Mouse (Mus musculus) thymus, postnatal 10 days (tissue): Measurements from ENCODE around the gene Phb2.

ENCODE experiments used
- DNase-seq, 2 experiments: peaks; one replicate each; pipeline ENCODE4 v3.0.0; 2021; ENCODE audit warnings: low spot score in 2 of 2

Gene Phb2

DNA sequence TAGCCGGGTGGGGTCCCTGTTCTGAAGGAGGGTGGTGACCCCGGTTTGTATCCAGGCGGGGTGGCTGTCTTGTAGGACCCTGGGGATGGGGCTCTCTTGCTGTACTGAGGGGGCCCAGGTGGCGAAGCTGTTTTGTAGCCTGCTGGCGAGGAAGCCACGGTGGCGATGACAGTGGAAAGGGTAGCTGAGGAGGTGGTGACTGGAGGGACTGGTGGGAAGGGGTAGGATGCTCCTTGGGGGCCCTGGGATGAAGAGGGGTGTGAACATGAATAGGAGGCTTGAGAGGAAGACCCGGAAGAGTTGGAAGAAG is 34.1 kb downstream of the Phb2 start:
- DNase-seq = no peak

DNA sequence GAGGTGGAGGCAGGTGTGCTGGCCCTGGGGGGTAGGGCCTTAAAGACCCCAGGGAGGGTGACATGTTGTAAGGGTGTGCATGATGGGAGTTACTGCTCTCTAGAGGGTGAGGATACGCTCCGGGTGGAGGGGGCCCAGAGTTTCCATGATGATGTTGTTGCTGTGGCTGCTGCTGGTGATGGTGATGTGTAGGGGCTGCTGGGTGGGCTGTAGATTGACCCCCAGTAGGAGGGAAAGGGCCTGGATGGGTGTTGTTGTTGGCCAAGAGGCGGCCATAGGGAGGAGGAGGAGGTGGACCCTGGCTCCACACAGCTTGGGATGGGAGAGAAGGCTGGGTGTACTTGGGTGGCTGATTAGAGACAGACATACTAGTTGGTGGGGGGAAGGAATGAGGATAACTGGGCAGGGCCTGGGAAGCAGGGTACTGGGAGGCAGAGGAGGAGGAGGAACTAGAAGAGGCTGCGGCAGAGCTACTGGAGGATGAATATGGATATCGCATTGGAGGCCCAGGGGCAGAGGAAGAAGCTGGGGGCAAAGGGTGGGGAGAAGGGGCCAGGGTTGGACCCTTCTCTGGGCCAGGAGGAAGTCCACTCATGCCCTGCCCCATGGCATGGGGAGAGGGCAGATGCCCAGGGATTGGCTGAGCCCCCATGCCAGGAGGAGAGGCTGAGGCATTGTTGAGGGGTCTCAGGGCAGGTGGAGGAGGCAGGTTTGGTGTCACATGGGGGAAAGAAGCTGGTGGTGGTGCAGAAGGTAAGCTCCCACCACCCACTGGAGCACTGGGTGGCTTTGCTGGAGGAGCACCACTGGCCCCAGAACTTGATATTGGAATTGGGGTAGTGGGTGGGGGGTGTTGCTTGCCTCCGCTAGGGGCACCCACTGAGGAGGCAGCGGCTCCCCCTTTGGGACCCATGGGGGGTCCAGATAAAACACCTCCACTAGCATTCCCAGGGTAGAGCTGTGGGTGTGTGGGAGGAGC is 34.8 kb downstream of the Phb2 start:
- DNase-seq = no peak

DNA sequence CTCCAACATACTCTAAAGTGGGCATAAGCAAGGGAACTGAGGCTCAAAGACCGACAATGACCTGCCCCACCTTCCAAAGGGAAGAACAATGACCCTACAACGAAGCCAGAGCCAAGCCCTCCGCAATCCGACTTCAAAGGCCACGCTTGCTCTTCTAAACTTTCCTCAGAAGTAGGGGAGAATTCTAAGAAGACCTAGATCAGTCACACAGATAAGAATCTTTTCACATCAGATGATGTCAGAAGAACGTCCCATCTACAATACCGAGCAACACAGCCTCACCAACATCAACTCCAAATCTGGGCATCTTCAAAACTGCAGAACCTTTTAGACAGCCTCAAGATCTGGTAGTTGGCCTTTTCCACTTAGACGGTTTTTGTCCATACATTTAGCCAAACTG is 38.3 kb downstream of the Phb2 start:
- no peak for DNase-seq

DNA sequence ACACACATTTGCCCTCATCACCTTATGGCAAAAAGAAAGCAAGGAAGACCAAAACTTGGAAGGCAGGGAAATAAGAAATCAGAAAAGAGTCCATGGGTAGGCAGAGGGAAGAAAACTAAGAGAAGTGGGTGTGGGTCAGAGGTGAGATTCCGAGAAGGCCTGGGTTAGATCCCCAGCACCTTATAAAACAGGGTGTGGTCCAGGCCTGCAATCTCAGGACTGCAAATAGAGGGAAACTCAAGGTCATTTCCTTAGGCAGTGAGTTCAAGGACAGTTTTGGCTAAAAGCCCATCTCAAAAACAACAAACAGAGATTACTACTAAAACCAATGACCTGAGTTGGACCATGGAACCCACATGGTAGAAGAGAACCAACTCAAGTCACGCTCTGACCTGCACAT is 41.7 kb downstream of the Phb2 start:
- no peak for DNase-seq

DNA sequence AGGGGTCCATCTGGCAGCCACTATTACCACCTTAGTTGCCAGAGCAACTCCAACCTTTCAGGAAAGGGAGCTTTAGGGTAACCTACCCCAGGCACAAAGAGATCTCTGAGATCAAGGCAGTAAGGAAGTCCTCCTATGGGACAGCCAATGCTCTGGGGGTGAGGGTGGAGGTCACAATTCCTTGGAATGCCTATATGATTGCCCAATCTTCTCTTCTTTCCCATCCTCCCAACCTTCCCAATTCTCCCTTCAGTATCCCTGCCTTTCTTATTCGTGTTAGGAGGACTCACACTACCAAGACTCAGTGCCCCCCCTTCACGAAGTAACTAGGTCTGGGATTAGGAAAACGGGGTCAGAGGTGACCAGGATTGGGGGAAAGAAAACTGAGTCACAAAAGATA is 43.2 kb downstream of the Phb2 start:
- no peak for DNase-seq

DNA sequence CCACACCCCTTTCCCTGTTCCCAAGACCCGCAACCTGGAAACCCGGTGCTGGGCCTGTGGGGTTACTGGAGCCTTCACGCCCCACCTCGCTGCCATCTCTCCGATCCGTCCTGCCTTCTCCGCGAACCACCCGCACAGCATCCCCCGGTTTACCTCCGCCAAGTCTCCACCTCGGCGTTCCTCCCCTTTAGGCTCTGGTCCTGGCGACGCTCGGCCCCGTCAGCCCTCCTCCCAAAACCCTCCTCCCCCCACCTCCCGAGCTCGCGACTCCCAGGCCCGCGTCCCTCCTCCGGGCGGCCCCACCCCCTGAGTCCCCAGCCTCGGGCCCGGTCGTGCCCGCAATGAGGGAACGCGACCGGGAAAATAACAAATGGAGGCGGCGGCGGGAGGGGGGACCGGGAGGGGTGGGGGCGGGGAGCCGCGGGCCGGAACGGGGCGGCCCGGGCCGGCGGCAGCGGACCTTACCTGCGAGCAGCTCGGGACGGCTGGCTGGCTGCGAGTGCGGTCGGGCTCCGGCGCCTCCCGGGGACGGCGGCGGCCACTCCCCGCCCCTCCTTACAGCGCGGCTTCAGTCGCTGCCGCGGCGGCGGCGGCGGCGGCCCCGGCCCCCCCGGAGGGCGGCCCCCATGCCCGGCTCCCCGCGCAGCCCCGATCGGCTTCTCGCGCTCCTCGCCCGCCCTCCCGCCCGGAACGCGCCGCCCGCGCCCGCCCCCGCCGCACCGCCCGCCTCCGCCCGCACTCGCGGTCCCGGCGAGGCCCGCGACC is 43.9 kb downstream of the Phb2 start, which contains the start of the genes Gm45234 and Atn1:
Gene Gm45234, minus strand, starts transcription at position 191 of the 765 bp plus-strand sequence.
Gene Atn1, minus strand, starts transcription at position 694 of the 765 bp plus-strand sequence.
- no peak for DNase-seq

DNA sequence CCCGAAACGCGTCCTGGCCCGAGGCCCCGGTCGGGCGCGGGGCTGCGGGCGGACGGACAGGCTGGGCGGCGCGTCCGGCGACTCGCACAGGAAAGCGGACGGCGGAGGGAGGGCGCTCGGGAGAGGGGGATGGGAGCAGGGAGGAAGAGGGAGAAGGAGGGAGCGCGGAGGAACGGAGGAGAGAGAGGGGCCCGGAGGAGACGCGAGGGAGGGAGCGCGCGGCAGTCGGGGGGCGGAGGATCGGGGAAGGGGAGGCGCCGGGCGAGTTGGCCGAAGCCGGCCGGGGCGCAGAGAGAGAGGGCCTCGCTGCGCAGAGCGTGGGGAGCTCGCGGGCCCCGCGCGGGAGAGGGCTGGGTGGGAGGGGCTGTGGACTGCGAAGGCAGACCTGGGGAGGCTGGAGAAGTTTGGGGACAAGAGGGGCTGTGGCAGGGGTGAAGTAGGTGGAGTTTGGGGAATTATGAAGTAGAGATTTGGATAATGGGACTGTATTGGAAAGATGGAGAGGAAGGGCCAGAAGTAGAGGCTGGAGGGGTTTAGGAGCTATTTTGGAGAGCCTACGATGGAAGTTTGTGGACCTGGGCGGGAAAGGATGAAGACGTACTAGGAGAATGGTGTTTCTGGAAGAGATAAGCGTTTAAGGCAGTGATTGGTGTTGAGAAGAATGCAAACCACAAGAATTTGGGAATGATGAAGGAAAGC is 44.7 kb downstream of the Phb2 start:
- peak; percentile 27 to 49 for DNase-seq

DNA sequence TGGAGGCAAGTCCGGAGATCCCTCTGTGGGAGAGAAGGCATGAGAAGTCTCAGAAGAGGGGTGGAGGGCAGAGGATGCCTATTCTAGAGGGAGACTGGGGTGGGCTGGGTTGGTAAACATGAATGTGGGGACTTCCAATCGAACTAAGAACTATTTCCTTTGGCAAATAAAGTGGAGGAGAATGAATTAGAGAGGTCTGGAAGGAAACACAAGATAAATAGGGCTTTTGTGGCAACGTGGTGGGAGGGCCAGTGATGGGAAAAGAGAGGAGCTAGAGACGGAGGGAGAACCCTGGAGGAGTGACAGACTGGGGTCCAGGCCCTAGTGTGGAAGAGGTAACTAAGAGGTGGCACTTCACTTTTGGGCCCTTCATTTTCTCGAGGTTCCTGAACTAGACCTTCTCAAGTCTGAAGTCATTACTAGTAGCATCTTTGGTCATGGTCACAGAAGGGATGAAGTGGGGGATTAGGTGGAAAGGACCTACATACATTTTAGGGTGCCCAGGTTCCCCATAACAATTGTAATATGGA is 45.3 kb downstream of the Phb2 start:
- no peak for DNase-seq

DNA sequence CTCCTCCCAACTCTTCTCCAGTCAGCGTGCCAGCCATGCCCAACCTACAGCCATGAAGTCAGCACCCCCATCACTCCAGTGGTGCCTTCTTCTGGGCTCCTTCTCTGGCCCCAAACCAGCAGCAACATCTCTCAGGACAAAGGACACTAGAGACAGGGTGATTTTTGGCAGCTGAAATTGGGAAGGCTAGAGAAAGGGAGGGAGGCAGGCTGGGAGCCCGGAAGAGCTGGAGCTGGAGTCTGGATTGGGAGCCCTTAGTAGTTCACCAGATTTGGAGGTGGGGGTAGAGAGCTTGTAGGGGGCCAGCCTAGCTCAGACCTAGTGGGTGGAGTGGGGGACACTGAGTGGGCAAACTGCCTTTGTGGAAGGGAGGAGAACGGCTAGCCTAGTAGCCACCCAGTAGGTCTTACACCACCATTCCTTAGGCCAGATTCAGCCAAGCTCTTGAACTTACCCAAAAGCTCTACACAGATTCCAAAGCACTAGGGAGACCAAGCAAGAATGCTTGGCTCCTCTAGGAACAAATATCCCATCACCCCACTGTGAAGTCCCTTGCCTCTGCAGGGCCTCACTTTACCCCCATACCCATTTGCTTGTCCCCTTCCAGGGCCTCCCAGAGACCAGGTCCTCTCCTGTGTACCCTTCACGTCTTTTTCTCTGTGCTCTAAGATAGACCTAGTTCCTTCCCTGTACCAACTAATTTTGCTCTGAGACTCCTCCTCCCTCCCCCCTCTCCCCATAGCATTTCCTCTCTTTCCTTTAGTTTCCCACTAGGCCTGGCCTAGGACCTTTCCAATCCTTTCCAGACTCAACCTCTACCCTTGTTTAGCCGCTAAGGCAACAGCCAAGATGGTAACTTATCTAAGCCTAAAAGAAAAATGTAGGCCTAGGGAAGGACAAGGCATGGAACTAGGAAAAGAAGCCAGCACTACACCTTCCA is 46.0 kb downstream of the Phb2 start:
- DNase-seq = no peak

DNA sequence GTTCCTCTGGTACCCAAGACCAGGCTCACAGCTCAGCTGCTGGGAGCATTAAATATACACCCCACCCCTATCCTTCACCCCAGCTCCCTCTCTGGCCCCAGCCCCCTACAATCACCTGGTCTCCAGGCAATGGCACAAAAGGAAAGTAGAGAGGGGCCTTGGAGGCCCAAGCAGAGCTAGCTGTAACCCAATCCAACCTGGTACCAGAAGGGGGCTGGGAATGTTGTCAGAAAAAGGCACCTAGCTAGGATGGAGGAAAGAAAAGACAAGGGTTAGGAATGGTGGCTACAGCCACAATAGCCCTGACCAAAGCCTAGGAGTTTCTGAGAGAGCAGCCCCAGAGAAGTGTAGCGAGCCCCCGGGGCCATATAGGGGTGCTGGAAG is 46.7 kb downstream of the Phb2 start:
- DNase-seq = no peak

DNA sequence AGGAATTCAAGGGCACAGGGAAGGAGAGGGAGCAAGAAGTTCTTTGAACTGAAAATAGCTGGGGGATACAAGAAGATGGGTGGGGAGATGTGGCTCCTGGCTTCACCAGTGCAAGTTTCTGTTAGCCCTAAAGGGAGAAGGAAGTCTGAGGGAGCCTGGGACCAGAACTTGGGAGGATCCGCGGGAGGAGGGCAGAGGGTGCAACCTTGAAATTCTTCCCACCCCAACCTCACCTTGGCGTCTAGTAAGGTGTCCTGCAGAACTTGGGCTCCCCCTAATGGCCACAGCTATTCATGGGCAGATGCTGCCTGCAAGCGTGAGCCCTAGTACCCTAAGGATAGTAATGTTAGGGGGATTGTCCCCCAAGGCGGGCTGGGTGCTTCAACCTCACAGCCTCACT is 47.1 kb downstream of the Phb2 start:
- peak; percentile 77 to 92 for DNase-seq

DNA sequence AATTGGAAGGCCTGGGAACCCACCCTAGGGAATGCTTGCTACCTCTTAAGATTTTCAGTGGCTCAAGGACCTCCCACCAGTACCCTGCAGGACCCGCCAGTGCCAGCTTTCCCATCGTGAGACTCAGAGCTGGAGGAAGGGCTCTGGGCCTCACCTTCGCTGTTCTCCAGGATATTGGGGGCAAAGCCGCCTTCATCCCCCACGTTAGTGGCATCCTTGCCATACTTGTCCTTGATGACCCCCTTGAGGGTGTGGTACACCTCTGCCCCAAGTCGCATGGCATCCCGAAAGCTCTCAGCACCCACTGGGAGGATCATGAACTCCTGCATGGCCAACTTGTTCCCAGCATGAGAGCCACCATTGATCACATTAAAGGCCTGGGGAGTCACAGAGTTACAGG is 53.8 kb downstream of the Phb2 start:
- DNase-seq = no peak
